Mouse (Mus musculus) forebrain, embryonic 10.5 days (tissue): Measurements from ENCODE around the gene Sec23ip. TPM values are rescaled to one million over a fixed set of nuclear protein-coding genes. Genes with fewer than 3 reads are reported as not detected.
"Not testable (repeated sequence)": the region's sequence is repeated elsewhere in the genome, so short reads cannot be mapped to it uniquely, and the experiment has no call there.

Experiments
- DNase-seq: peaks from one replicate; pipeline ENCODE4 v3.0.0-alpha.2; 2017; ENCODE audit warnings: low spot score; ENCODE audit errors: extremely low spot score
- H3K27ac ChIP-seq: fragments of 300-500 bp; sonication (generic); 2 replicates; pipeline ENCODE4 v1.5.1; 2016; ENCODE audit warnings: mild to moderate bottlenecking
- H3K27me3 ChIP-seq: fragments of 300-500 bp; sonication (generic); 2 replicates; pipeline ENCODE4 v1.6.1; 2016; ENCODE audit warnings: mild to moderate bottlenecking; ENCODE audit not compliant: poor library complexity, severe bottlenecking
- H3K36me3 ChIP-seq: fragments of 300-500 bp; sonication (generic); replicated peaks from 2 replicates; pipeline ENCODE4 v1.6.1; 2016; ENCODE audit warnings: mild to moderate bottlenecking, moderate library complexity
- H3K4me1 ChIP-seq: fragments of 300-500 bp; sonication (generic); 2 replicates; pipeline ENCODE4 v1.6.1; 2016
- H3K4me3 ChIP-seq: fragments of 300-500 bp; sonication (generic); 2 replicates; pipeline ENCODE4 v1.5.1; 2016; ENCODE audit warnings: mild to moderate bottlenecking, moderate library complexity
- H3K9me3 ChIP-seq: fragments of 300-500 bp; sonication (generic); 2 replicates; pipeline ENCODE4 v1.6.1; 2016; ENCODE audit warnings: mild to moderate bottlenecking, moderate library complexity
- WGBS: fragments of 180-500 bp; shearing (Covaris S2); methylation state at CpG from one replicate; pipeline ENCODE4 v1.1.7; 2016; 5-methylcytosine and 5-hydroxymethylcytosine counted together
- polyA plus RNA-seq: library from polyadenylated mRNA; unstranded; fragments of >200 nt; fragmentation: Nextera tagmentation; extraction: Ambion mirVana; gene quantifications from 2 replicates; pipeline ENCODE4 v1.2.1, GENCODE M21; 2016

Sec23ip gene
- 40.4 and 40.7 TPM in 2 replicates for polyA plus RNA-seq

- peaks cover 14% of the 10 kb centered on the region for H3K36me3 ChIP-seq
- DNase-seq: peak; percentile 99
- no peaks in the 10 kb centered on the region for H3K9me3 ChIP-seq
- peak within 1 kb of the TSS; percentile 99 for H3K4me3 ChIP-seq
- peaks cover 24% of the 10 kb centered on the region for H3K4me1 ChIP-seq
- under 1% methylated on average over 55 of the region's 55 CpGs for WGBS
- peaks cover 26% of the 10 kb centered on the region for H3K27me3 ChIP-seq
- H3K27ac ChIP-seq: peak within 1 kb of the TSS; percentile 91
Measured at GRCm38 (mm10) chr7:128744684-128745485, at the start of gene Sec23ip. Gene Sec23ip, plus strand, starts transcription at chr7:128744943.

GRCm38 (mm10) chr7:128699959-128700358 lies 44.8 kb upstream of the Sec23ip start:
- H3K36me3 ChIP-seq: peaks cover 97% of the 10 kb centered on the region
- not testable (repeated sequence) for H3K9me3 ChIP-seq, H3K27me3 ChIP-seq, DNase-seq, H3K4me1 ChIP-seq, H3K27ac ChIP-seq, H3K4me3 ChIP-seq
- 94% methylated on average over 6 of the region's 6 CpGs for WGBS

- no peak overlapping the region for H3K4me3 ChIP-seq
- H3K27me3 ChIP-seq: no peaks in the 10 kb centered on the region
- H3K4me1 ChIP-seq: no peaks in the 10 kb centered on the region
- WGBS: 27% methylated on average over 4 of the region's 4 CpGs
- H3K27ac ChIP-seq: no peak overlapping the region
- DNase-seq: peak; percentile 71
- peaks cover 100% of the 10 kb centered on the region for H3K36me3 ChIP-seq
- no peaks in the 10 kb centered on the region for H3K9me3 ChIP-seq
Measured at GRCm38 (mm10) chr7:128705735-128706134, 39.0 kb upstream of the Sec23ip start.

- no peaks in the 10 kb centered on the region for H3K9me3 ChIP-seq
- no peak for DNase-seq
- no peaks in the 10 kb centered on the region for H3K27me3 ChIP-seq
- 88% methylated on average over 4 of the region's 4 CpGs for WGBS
- no peak overlapping the region for H3K4me3 ChIP-seq
- peaks cover 100% of the 10 kb centered on the region for H3K36me3 ChIP-seq
- H3K4me1 ChIP-seq: no peaks in the 10 kb centered on the region
- H3K27ac ChIP-seq: no peak overlapping the region
Measured at GRCm38 (mm10) chr7:128717991-128718390, 26.8 kb upstream of the Sec23ip start.

GRCm38 (mm10) chr7:128724761-128725160 lies 20.0 kb upstream of the Sec23ip start:
- Histone ChIP-seq H3K4me1 (peaks cover 24% of the 10 kb centered on the region), H3K36me3 (peaks cover 61% of the 10 kb centered on the region), H3K27me3 (no peaks in the 10 kb centered on the region), H3K9me3 (no peaks in the 10 kb centered on the region), H3K4me3 (no peak overlapping the region), H3K27ac (no peak overlapping the region)
- DNase-seq: peak; percentile 30
- WGBS: 60% methylated on average over 4 of the region's 4 CpGs

GRCm38 (mm10) chr7:128725189-128725588 lies 19.6 kb upstream of the Sec23ip start:
- WGBS: 90% methylated on average over 9 of the region's 9 CpGs
- H3K4me1 ChIP-seq: peaks cover 24% of the 10 kb centered on the region
- no peak overlapping the region for H3K27ac ChIP-seq
- H3K4me3 ChIP-seq: no peak overlapping the region
- no peaks in the 10 kb centered on the region for H3K27me3 ChIP-seq
- no peak for DNase-seq
- no peaks in the 10 kb centered on the region for H3K9me3 ChIP-seq
- peaks cover 56% of the 10 kb centered on the region for H3K36me3 ChIP-seq

- H3K27ac ChIP-seq: no peak overlapping the region
- H3K4me1 ChIP-seq: peaks cover 24% of the 10 kb centered on the region
- WGBS: 47% methylated on average over 10 of the region's 10 CpGs
- no peaks in the 10 kb centered on the region for H3K9me3 ChIP-seq
- no peaks in the 10 kb centered on the region for H3K27me3 ChIP-seq
- H3K36me3 ChIP-seq: peaks cover 38% of the 10 kb centered on the region
- H3K4me3 ChIP-seq: no peak overlapping the region; the same call in 1 of the 2 replicates
- no peak for DNase-seq
Measured at GRCm38 (mm10) chr7:128726999-128727398, 17.7 kb upstream of the Sec23ip start.

- 38% methylated on average over 5 of the region's 5 CpGs for WGBS
- no peak for DNase-seq
Measured at GRCm38 (mm10) chr7:128727701-128728100, 17.0 kb upstream of the Sec23ip start.

GRCm38 (mm10) chr7:128728738-128729137 lies 16.0 kb upstream of the Sec23ip start:
- 95% methylated on average over 10 of the region's 10 CpGs for WGBS

More at GRCm38 (mm10) chr7:128727701-128728100, 17.0 kb upstream of the Sec23ip start:
- H3K4me1 ChIP-seq: peaks cover 24% of the 10 kb centered on the region
- no peaks in the 10 kb centered on the region for H3K9me3 ChIP-seq
- H3K27ac ChIP-seq: no peak overlapping the region
- H3K4me3 ChIP-seq: no peak overlapping the region
- H3K27me3 ChIP-seq: no peaks in the 10 kb centered on the region
- peaks cover 31% of the 10 kb centered on the region for H3K36me3 ChIP-seq

GRCm38 (mm10) chr7:128731585-128731984 lies 13.2 kb upstream of the Sec23ip start:
- Histone ChIP-seq H3K4me1 (peaks cover 13% of the 10 kb centered on the region), H3K4me3 (no peak overlapping the region), H3K27me3 (no peaks in the 10 kb centered on the region), H3K36me3 (peaks cover 36% of the 10 kb centered on the region), H3K27ac (no peak overlapping the region), H3K9me3 (peaks cover 7% of the 10 kb centered on the region; the same call in 1 of the 2 replicates)
- no peak for DNase-seq
- 95% methylated on average over 2 of the region's 2 CpGs for WGBS

More at GRCm38 (mm10) chr7:128728738-128729137, 16.0 kb upstream of the Sec23ip start:
- H3K27ac ChIP-seq: no peak overlapping the region
- H3K9me3 ChIP-seq: no peaks in the 10 kb centered on the region
- peaks cover 24% of the 10 kb centered on the region for H3K4me1 ChIP-seq
- peaks cover 24% of the 10 kb centered on the region for H3K36me3 ChIP-seq
- no peak for DNase-seq
- H3K27me3 ChIP-seq: no peaks in the 10 kb centered on the region
- no peak overlapping the region for H3K4me3 ChIP-seq

- H3K36me3 ChIP-seq: peaks cover 46% of the 10 kb centered on the region
- peak overlapping the region; percentile 97 for H3K4me3 ChIP-seq
Measured at GRCm38 (mm10) chr7:128738041-128738440, 6.7 kb upstream of the Sec23ip start.

GRCm38 (mm10) chr7:128739116-128739461 lies 5.7 kb upstream of the Sec23ip start:
- no peak for DNase-seq
- H3K4me3 ChIP-seq: peak overlapping the region; percentile 97
- WGBS: 2% methylated on average over 15 of the region's 15 CpGs
- H3K27me3 ChIP-seq: peaks cover 26% of the 10 kb centered on the region
- H3K27ac ChIP-seq: peak overlapping the region; percentile 98
- peaks cover 7% of the 10 kb centered on the region; the same call in 1 of the 2 replicates for H3K9me3 ChIP-seq
- peaks cover 41% of the 10 kb centered on the region for H3K36me3 ChIP-seq
- peaks cover 22% of the 10 kb centered on the region for H3K4me1 ChIP-seq

More at GRCm38 (mm10) chr7:128738041-128738440, 6.7 kb upstream of the Sec23ip start:
- no peak for DNase-seq
- peaks cover 7% of the 10 kb centered on the region; the same call in 1 of the 2 replicates for H3K9me3 ChIP-seq
- H3K27ac ChIP-seq: no peak overlapping the region
- 89% methylated on average over 5 of the region's 5 CpGs for WGBS
- H3K4me1 ChIP-seq: peaks cover 20% of the 10 kb centered on the region
- peaks cover 17% of the 10 kb centered on the region for H3K27me3 ChIP-seq
